Mouse (Mus musculus): Measurements from ENCODE around the gene Rtraf.
"Not testable (repeated sequence)": the region's sequence is repeated elsewhere in the genome, so short reads cannot be mapped to it uniquely, and the experiment has no call there.

The Rtraf gene

DNA sequence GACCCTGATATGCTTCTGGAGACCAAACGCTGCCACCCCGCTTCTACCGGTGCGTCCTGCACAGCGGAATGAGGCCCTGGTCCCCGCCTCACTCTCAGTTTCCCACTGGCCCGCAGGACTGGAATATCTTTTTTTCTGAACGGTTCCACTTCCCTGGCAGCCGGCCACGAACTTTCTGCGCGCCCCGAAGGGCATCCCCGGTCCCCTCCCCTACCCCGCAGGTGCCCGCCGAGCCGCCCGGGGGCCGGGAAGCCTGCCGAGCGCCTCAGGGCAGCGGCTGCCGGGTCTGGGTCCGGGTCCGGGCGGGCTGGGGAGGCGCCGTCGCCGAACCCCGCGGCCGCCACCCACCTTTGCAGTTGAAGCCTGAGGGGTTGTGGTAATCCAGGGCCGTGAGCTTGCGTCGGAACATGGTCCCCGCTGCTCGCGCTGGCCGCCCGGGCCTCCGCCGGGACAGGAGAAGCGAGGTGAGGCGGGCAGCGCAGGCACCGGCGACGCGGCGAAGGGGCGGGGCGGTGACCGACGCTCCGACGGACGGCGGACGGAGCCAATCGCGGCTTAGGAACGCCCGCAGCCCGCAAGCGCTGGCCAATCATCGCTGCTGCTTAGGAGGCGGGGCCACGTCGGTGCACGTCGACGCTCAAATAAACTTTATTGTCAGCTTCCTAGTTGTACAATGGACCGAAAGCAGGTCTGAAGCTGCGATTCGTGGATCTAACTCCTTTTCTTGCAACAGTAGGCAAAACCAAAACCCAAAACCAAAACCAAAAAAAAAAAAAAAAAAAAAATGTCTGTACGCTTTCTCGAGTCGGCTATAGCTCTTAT lies at the start of gene Rtraf:
Gene Rtraf (minus strand): TSS at position 504 of the 822 bp plus-strand sequence.
- DNase-seq (ENCODE audit: low spot score), result peak; percentile 98

GRCm38 (mm10) chr14:19867286-19867935 lies 43.8 kb upstream of the Rtraf start:
- DNase-seq (ENCODE audit: low spot score), result no peak

- not testable (repeated sequence) for DNase-seq (ENCODE audit: low spot score)
Observed at GRCm38 (mm10) chr14:19865121-19865520, 41.5 kb upstream of the Rtraf start.

DNA sequence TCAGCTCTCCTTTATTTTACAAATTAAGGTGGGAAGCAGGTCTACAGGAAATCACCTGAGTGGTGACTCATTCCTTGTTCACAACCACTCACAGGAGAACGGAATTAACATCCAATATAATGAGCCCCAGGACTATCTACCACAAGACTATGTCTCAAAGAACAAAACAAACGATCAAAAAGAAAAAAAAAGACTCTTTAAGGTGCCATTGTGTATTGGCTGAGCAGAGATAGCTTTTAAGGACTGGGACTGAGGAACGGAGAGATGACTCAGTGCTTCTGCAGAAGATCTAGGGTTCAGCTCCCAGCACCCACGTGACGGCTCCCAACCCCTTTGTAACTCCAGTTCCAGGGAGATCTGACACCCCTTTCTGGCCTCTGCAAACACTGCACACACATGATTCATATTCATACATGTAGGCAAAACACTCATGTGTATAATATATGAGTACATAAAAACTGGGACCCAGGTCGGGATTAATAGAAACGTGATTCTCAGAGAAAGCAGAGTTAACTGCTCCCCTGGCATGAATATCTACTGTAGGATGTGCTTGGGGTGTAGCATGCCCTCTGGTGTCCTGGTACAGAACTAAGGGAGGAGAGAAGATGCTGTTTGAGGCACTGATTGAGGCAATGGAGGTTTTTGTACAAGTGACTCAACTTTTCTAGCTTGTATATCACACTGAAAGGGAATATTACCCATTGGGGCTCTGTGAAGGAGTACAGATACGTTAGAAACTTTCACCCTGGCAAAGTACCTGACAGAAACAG lies 37.9 kb upstream of the Rtraf start:
- no peak for DNase-seq (ENCODE audit: low spot score)

DNA sequence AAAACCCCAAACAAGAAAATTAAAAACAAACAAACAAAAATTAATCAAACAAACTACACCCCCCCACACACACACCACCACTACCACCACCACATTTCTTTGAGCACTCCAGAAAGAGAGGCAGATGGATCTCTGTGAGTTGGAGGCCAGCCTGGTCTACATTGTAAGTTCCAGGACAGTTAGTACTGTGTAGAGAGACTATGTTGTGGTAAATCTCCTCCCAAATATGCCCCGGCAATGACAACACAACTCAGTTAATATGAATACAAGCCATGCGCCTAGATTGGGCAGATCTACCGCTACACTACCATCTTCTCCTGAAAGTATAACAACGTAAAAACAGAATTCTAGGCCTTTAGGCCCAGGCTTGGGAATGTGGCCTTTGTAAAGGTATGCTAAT lies 36.7 kb upstream of the Rtraf start:
- no peak for DNase-seq (ENCODE audit: low spot score)

DNA sequence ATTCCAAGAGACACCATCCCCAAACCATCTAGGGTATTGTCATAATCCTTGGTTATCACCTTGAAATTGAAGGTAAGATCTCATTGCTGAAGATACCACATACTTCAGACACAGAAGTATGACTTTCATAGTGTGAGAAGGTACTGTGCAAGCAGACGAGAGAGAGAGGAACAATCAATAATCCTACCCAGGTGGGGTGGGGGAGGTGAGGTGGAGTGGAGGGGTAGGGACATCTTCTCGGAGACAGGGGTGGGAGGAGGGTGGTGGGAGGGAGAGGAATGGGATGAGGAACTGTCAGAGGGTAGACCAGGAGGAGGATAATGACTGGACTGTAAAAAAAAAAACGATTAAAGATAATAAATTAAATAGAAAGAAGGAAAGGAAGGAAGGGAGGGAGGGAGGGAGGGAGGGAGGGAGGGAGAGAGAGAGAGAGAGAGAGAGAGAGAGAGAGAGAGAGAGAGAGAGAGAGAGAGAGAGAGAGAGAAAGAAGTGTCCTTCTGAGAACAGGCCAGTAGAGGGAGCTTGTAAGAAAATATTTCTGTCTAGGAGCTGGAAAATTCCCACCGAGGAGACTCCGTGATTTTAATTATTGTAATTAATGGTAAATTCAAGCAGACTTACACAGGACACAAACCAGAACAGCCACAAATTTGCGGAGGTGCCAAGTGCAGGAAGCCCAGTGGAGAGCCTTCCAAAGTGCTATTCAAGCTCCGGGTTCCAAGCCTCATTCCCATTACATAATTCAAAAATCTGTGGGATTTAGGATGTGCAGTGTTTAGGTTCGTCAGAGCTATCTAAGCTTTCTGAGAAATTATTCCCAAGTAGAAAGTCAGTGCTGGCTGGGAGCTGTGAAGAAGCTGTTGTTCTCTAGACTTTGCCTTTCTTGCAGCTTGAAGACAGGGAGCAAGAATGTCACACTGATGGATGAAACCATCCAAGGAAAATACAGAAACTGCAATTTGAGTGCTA lies 35.5 kb upstream of the Rtraf start:
- peak; percentile 76 for DNase-seq (ENCODE audit: low spot score)

GRCm38 (mm10) chr14:19858279-19858678 lies 34.7 kb upstream of the Rtraf start:
- DNase-seq (ENCODE audit: low spot score), result no peak

DNA sequence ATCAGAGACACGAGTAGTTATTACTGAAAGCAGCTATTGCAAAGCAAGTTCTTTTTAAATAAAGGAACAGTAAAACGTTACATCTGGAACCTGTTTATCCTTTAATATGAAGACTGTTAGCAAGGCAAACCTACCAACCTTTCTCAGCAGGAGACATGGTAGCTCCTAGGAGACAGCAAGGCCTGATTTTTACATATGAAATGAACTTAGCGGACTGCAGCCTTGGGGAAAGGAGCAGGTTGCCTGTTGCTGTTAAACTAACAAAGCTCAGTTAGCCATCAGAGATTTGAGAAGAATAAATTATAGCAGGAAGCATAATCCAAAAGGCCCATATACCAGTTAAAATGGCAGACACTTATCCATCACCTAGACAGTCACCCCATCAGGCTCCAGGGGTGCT lies 29.8 kb upstream of the Rtraf start:
- no peak for DNase-seq (ENCODE audit: low spot score)

DNA sequence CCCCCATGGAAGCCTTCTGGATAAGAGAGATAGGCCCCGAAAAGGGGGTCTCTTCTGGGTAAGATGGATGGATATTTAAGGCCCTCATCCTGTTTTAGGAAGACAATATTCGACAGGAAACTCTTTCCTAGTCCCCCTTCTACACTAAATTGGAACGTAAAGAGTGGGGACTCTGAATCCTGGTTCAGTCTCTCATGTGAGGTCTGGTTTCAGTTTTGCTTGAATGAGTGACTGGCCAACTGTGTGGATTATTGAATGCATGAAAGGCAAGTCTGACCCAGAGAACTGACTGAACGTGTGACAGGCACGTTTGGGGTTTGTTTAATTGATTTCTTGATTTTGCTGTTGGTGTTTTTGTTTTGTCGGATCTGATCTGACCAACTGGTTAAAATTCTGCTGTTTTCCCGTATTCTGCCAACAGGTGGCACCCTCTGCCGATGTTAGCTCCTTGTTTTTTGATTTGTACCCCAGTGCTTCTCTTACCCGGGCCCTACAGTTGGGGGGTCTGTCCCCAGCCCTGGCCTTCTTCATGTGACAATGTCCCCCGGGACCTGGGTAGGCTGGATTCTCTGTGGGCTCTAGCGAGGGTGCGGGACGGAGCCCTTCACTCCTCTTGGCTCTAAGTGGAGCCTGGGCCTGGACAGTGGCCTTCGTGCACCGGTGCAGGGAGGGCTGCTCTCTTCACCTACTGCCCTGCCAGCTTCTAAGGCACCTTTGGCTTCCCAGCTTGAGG lies 16.1 kb upstream of the Rtraf start:
- peak; percentile 88 for DNase-seq (ENCODE audit: low spot score)

DNA sequence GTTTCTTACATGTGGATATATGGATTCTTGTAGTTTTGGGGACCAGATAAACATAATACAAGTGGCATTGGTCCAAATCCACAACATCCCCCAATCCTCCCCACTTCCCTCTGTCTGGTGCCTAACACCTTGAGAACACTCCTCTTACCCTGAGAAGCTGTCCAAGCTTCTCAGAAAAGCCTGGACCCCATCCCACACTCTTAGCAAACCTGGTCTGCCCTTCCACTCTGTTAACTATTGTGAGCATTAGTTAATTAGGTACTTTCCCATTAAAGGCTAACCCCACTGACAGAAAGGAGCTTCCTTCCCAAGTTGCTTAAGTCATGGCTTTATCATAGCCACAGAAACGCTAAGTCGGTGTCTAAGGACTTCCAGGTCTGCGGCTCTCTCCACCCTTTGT lies 12.7 kb upstream of the Rtraf start:
- no peak for DNase-seq (ENCODE audit: low spot score)

GRCm38 (mm10) chr14:19825481-19825880 lies 1.9 kb upstream of the Rtraf start:
- DNase-seq (ENCODE audit: low spot score), result peak; percentile 50

DNA sequence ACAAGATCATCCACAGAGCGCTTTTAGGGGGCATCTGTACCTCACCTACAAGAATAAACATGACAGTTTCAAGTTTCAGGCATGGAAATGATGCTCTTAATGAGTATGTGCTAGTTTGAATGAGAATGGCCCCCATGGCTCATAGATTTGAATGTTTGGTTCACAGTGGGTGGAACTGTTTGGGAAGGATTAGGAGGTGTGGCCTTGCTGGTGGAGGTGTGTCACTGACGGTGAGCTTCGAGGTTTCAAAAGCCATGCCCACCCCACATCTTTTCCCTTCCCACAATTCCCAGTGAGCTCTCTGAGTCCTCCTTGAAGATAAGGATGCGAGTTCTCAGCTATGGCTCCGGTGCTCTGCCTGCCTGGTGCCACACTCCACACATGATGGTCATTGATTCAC lies 1.9 kb downstream of the Rtraf start:
- DNase-seq (ENCODE audit: low spot score), result no peak

DNA sequence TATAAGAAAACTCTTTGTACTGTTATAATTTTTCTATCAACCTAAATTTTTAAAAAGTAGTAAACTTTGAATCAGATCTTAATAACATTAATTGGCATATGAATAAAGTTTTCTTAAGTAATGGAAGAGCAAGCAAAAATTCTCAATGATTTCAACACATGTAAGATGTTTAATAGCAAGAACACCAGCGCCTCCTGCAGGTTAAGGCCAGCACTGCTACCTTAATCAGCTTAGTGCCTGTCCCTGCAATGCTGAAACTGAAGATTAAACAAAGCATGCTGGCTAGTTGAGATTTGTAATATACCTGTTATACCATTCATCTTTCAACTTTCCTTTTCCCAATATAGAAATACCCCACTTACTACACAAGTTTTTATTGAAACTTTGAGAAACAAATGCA lies 5.7 kb downstream of the Rtraf start:
- peak; percentile 94 for DNase-seq (ENCODE audit: low spot score)

GRCm38 (mm10) chr14:19813061-19813460 lies 10.6 kb downstream of the Rtraf start:
- DNase-seq (ENCODE audit: low spot score), result no peak

- no peak for DNase-seq (ENCODE audit: low spot score)
Observed at GRCm38 (mm10) chr14:19809934-19810333, 13.7 kb downstream of the Rtraf start.

GRCm38 (mm10) chr14:19807858-19808257 lies 15.8 kb downstream of the Rtraf start:
- DNase-seq (ENCODE audit: low spot score), result no peak

- no peak for DNase-seq (ENCODE audit: low spot score)
Observed at GRCm38 (mm10) chr14:19807339-19807738, 16.3 kb downstream of the Rtraf start.

DNA sequence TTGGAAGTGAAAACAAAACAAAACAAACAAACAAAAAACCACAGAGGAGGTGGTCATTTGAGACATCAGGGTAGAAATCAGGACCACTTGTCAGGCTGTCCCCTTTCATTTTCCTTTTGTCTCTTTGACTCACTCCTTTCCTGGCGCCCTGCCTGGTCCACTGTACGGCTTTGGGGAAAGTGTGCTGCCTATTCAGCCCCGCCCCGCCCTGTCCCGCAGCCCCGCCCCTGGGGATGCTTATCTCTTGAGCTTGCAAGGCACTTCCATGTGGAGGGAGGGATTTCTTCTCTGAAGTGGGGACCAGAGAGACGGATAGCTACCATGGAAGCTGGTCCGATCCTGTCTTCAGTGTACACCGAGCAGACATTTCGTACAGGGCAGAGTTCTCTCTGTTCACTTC lies 20.0 kb downstream of the Rtraf start:
- DNase-seq (ENCODE audit: low spot score), result peak; percentile 19

DNA sequence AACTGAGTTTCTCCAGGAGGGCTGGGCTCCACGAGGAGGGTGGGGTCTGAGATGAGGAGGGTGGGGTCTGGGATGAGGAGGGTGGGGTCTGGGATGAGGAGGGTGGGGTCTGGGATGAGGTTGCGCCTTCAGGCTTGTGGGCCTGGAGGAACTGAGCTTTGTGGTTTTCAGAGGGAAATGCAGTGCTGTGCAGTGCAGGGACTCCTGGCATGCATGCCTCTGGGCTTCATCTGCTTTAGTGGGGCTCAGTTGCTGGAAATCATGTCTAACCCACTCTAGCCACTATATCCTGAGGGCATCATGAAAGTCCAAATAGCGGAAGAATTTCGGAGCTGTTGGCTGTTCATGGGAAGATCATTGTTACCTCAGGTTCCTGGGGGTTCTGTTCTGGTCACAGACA lies 20.4 kb downstream of the Rtraf start:
- DNase-seq (ENCODE audit: low spot score), result peak; percentile 6

- no peak for DNase-seq (ENCODE audit: low spot score)
Observed at GRCm38 (mm10) chr14:19801474-19802215, 22.0 kb downstream of the Rtraf start.
